Mouse (Mus musculus): ENCODE results near the gene 1700003E16Rik.

Gene 1700003E16Rik

DNA sequence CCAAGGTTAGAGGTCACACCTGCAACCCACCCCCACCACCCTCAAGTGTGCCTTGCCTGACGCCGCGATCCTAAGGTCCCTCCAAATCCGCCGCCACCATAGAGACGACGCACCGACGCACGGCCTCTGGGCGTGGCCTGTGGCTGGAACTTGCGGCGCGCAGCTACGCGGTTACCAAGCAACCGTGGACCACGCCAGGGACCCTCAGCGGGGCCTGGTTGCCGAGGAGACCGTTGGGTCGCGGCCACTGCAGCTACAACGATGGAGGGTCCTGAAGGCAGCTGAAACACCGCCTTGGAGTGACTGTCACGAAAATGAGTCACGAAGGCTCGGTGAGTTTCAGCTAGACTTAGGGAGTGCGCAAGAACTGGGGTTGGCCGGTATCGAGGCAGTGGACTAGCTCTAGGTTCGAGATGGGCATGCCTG, at the start of gene 1700003E16Rik, which contains the start of gene Wdr54:
Gene 1700003E16Rik (plus strand): TSS at position 146 of the 426 bp plus-strand sequence.
Gene Wdr54 (minus strand): TSS at position 139 of the 426 bp plus-strand sequence.
- peak; percentile 73 for DNase-seq (ENCODE audit: low read depth, low spot score)

DNA sequence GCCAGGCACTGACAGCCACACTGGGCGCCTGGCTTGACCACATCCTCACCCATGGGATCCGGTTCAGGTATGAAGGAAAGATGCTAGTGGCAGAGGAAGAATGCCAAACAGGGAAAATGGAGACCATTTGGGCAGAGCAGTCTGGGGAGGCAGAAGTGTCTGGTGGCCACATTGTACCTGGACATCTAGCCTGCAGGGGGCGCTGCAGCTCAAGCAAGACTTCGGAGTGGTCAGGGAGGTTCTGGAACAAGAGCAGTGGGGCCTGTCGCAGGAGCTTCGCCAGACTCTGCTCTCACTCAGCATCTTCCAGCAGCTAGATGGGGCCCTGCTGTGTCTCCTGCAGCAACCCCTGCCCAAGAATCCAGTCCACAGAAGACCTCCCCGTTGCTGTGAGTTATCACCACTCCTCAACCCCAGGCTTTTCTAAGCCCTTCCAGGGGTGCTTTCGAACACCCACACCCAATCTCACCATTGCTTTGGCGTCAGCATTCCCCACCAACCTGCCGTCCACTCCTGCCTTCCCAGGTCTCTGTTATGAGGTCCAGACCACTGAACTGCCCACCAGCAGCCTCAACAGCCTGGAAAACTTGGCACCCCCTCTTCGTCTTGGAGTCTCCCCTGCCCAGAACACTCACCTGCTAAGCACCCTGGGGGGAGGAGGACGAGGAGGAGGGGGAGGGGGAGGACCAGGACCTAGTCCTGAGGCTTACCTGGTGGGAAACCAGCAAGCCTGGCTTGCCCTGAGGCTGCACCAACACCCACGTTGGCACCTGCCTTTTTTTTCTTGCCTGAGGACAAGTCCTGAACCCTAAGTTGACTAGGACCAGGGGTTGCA, 48.4 kb upstream of the 1700003E16Rik start:
- peak; percentile 89 for DNase-seq (ENCODE audit: low read depth, low spot score)

DNA sequence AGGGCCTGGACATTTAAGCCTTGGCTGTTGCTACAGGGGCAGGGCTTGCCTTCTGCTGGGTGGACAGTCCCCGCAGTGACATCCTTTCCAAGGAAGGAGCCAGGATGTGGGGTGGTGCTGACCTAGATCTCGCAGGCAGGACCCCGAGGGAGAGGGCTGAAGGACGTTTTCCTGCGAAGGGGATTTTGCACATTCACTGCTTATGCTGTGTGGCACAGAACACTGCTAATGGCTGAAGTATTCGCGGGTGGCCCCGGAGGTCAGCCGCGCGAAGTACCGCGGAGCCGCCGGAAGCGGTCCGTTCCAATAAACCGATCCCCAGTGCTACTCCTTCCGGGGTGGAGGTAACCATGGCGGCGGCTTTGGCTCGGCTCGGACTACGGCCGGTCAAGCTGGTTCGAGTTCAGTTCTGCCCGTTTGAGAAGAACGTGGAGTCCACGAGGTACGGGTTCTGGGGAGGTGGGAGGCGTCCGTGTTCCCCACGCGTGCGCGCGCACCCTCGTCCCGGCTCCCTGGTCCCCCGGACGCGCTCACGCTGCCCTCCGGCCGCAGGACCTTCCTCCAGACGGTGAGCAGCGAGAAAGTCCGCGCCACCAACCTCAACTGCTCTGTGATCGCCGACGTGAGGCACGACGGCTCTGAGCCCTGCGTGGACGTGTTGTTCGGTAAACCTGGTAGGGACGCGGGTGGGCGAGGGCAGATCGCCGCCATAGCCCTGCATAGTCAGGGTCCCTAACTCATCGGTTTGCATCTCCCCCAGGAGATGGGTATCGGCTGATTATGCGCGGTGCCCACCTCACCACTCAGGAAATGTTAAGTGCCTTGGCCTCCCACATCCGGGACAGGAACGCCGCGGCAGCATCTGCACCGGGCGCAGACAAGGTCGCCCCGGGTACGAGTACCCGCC, 47.2 kb upstream of the 1700003E16Rik start, which contains the start of gene Mrpl53:
Gene Mrpl53 (plus strand): TSS at position 279 of the 907 bp plus-strand sequence.
- DNase-seq (ENCODE audit: low read depth, low spot score): peak; percentile 78

DNA sequence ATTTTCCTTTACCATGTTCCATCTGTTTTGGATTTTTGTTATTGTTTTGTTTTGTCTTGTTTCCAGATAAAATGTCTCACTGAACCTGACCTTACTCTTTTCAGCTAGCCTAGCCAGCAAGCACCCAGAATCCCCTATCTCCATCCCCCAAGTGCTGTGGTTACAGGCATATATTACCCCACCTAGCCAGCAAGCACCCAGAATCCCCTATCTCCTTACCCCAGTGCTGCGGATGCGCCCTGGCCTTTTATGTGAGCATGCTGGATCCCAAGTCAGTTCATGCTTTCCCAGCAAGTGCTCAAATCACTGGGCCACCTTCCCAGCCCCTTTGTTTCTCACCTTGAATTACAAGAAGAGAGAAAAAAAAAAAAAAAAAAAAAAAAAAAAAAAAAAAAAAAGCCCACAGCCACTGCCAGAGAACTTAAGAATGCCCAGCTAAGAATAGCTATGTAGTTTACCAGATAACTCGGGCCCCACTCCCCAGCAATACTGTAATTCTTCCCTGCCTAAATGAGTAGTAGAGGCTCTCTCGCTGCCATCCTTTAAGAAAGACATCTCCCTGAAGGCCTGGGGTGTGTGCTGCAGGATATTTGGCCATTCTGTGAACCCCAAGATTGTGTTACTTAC, 44.6 kb upstream of the 1700003E16Rik start:
- DNase-seq (ENCODE audit: low read depth, low spot score): no peak

DNA sequence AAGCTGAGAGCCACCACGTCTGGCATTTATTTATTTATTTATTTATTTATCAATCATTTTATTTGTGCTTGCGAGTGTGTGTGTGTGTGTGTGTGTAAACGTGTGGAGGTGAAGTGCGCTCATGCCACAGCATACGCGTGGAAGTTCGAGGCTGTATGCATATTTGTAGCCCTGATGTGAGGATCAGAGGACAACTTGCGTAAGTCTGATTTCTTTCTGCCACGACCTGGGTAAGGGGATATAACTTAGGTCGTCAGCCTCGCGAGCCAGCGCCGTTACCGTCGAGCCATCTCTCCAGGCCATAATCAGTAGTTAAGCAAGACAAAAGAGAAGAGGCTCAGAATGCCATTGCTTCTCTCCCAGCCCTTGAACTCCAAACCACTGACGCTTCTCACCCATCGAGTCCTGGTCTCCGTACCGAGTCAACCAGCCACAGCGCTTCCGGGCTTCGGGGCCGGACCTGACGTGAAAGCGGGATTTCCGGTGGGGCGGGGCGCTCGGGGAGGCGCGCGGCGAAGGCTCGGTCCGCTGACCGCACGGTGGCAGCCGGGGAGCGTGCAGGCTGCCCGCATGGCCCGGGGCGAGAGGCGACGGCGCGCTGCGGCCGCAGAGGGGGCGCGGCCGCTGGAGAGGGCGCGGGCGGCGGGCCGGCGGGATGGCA, 41.1 kb upstream of the 1700003E16Rik start, which contains the start of gene Mogs:
Gene Mogs (plus strand): TSS at position 486 of the 661 bp plus-strand sequence.
- DNase-seq (ENCODE audit: low read depth, low spot score): peak; percentile 92

DNA sequence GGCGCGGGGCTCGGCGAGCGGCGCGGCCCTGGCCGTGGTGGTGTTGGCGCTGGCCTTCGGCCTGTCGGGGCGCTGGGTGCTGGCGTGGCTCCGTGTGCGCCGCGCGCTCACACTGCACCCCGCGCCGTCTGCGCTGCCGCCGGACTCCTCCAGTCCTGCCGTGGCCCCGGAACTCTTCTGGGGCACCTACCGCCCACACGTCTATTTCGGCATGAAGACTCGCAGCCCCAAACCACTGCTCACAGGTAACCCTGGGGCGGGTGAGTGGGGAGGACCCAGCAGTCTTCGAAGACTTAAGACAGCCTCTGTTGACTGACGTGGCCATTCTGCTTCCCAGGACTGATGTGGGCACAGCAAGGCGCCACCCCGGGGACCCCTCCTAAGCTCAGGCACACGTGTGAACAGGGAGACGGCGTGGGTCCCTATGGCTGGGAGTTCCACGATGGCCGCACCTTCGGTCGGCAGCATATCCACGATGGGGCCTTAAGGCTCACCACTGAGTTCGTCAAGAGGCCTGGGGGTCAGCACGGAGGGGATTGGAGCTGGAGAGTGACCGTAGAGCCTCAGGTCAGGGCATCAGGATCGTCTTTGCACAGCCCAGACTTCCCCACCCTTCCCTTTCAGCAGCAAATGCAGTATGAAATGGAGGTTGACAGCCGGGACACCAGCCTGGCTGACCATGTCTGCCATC, 40.4 kb upstream of the 1700003E16Rik start:
- peak; percentile 74 for DNase-seq (ENCODE audit: low read depth, low spot score)

DNA sequence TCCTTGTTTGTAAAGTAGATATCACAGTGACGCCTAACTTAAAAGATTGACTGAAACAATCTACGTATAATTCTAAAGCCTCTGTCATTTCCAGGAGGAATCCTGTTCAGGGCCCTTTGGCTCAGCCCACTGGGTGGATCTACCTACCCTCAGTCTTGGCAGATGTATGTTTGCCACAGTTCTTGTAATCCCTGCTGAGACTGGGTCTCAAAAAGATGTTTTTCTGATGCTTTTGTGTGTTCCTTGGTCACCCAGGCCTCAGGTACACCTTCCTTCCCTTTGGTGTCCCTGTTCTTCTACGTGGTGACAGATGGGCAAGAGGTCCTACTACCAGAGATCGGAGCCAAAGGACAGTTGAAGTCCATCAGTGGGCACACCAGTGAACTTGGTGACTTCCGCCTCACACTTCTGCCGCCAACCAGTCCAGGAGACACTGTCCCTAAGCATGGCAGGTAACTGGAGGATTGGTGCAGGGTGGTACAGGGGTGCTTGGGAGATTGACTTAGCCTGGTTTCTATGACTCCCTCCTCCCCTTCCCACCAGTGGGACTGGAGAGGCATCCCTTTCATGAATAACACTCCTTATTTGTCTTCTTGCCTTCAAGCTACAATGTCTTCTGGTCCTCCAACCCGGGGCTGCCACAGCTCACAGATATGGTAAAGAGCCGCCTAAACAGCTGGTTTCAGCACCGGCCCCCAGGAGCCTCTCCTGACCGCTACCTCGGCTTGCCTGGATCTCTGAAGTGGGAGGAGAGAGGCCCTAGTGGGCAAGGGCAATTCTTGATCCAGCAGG, 39.6 kb upstream of the 1700003E16Rik start:
- no peak for DNase-seq (ENCODE audit: low read depth, low spot score)

DNA sequence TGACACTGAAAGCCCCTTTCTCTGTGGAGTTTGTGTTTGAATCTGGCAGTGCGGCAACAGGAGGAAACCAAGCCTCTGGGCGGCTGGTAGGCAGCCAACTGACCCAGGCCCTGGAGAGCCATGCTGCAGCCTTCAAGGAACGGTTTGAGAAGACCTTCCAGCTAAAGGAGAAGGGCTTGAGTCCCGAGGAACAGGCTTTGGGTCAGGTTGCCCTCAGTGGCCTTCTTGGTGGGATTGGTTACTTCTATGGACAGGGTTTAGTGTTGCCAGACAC, 39.1 kb upstream of the 1700003E16Rik start:
- no peak for DNase-seq (ENCODE audit: low read depth, low spot score)

DNA sequence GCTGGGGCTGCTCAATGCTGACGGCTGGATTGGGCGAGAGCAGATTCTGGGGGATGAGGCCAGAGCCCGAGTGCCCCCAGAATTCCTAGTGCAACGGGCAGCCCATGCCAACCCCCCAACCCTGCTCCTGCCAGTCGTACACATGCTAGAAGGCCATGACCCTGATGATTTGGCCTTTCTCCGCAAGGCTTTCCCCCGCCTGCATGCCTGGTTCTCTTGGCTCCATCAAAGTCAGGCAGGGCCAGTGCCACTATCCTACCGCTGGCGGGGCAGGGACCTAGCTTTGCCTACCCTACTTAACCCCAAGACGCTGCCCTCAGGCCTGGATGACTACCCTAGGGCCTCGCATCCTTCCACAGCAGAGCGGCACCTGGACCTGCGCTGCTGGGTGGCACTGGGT, 38.6 kb upstream of the 1700003E16Rik start:
- DNase-seq (ENCODE audit: low read depth, low spot score): no peak

DNA sequence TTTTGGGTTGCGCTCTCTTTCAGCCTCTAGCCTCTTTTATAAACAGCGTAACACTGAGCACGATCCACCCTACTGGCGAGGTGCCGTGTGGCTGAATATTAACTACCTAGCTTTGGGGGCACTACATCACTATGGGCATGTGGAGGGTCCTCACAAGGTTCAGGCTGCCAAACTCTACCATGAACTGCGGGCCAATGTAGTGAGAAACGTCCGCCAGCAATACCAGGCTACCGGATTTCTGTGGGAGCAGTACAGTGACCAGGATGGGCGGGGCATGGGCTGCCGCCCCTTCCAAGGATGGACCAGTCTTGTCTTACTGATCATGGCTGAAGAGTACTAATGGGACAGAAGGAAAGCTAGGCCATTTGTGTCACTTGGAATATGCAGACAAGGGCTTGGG, 37.8 kb upstream of the 1700003E16Rik start:
- DNase-seq (ENCODE audit: low read depth, low spot score): no peak

DNA sequence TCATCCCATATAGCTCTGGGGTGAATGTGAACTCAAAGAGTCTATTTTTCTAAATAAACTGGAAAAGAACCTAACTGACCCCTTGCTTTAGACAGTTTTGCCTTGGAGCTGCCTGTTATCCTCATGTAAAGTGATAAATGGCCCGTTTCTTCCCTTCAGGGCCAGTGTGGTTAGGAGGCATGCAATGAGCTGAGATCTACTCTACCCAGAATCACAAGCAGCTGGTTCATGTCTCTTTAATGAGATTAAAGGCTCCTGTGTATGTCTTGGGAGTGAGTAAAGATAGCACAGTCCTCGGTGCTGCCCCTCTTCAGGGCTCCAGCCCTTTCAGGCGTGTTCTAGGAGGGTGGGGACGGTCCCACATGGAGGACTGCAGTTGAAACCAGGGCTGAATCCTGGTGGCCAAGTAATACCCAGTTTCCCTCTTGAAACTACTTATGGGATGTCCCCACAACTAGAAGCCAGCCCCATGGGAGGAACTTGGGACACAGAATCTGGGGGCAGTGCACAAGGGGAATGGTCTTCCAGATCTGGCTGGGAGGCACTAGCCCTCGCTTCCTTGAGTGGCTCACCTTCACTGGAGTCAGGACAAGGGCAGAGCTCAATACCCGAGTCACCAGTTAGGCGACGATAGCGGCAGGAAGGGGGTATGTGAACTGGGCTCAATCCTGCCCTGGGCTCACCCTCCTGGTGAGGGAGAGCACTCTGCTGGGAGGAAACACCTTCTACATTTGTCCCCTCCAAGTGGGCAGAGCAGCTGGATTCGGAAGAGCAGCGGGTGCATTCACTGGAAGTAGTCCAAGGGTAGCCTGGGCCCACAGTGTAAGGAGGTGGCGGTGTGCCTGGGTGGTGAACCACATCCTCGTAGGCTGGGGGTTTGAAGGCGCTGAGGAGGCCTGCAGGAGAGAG, 37.1 kb upstream of the 1700003E16Rik start:
- DNase-seq (ENCODE audit: low read depth, low spot score): no peak

DNA sequence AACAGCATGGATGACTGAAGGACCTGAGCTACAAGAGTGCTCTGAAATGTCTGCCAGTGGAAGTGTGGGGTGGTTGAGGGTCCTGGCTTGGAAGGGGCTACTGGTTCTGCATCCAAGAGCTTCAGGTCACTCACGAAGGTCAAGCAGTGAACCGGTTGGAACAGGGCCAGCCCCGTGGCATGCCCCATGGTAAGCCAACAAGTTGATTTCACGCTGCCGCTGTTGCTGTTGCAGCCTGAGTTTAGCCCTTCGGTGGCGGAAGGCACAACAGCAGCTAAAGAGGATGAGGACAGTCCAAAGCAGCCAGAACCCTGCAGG, 36.5 kb upstream of the 1700003E16Rik start:
- DNase-seq (ENCODE audit: low read depth, low spot score): no peak

DNA sequence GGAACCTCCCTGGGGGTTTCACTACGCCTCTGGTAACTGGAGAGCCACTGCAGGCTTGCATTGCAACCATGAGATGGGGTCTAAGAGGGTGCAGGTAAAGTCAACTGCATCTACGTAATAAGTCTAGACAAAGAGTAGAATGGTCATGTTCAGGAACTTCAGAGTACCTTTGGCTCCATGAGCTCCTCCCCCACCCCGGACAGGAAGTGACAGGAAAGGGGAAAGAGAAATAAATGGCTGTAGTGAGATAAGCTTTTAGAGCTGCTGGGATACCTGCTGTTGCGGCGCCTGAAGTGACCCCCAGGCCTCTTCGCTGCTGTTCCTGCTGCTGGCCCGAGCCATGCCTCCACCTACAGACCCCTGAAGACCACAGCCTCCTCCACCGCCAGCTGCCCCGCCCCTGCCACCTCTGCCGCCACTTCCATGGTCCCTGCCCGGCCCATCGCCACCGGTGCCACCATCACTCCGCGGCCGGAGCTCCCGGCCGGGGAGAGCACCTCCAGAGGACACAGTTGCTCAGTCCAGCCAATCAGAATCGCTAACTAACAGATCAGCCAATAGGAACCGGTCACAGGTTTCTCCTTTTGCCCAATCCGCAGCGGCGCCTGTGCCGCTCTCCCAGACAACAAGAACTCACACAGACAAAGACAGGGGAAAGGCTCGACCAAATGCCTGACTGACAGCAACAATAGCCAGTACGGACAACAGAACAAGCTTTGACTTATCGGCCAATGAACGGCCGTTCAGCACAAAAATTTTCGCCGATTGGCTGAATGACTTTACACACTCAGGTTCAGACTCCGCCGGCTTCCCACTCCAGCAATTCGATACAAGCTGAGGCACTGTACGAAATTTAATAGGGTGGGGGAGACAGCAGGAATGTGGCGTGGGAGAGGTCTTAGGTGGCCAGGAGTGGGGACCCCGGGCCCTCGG, 35.0 kb upstream of the 1700003E16Rik start, which contains the start of gene Wbp1:
Gene Wbp1 (minus strand): TSS at position 630 of the 933 bp plus-strand sequence.
- DNase-seq (ENCODE audit: low read depth, low spot score): peak; percentile 97

DNA sequence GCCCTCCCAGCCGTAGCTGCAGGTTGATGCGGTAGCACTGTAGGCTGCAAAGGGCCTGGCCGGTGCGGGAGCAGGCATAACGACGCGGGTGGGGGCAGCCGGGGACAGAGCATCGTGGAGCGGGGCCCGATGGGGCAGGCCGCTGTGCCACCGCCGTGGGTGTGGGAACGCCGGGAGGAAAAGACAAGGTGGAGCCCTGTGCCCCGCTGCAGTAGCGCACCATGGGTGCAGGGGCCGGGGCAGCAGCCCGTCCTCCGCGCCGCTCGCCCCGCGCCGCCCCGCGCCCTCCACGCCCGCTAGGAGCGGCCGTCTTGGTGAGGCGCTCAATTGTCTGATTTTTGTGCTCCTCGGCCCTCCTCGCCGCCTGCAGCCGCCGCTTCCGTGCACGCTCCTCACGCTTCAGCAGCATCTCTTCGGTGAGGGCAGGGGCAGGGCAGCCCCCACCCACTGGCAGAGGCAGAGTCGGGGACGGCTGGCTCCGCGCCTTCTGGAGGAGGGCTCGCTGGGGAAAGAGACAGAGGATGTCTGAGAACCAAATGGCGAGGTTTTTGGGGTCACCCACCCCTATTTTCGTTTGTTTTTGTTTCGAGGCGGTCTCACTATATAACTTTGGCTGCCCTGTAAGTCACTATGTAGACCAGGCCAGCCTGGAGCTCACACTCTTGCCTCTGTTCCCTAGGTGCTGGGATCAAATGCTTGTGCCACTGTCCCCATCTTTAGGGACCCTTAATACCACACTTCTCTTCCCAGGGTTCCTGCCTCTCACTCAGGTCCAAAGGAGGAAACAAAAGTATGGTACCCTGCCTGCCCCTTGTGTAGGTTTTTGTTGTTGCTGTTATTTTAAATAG, 34.1 kb upstream of the 1700003E16Rik start:
- no peak for DNase-seq (ENCODE audit: low read depth, low spot score)

DNA sequence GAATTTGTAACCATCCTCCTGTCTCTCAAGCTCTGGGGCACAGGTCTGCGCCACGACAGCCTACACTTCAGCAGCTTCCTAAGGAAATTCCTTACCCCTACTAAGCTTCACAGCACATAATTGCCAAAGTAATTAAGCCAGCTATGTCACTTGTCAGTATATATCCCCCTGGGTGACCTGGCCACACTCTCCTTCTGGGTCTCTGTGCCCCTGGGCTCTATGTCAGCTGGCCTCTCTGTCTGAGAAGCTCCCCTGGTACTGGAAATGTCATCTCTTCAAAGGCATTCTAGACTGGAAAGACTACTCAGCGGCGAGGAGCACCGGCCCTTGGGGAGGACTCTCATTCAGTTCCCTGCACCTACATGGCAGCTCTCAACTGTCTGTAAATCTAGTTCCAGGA, 33.2 kb upstream of the 1700003E16Rik start:
- DNase-seq (ENCODE audit: low read depth, low spot score): no peak

DNA sequence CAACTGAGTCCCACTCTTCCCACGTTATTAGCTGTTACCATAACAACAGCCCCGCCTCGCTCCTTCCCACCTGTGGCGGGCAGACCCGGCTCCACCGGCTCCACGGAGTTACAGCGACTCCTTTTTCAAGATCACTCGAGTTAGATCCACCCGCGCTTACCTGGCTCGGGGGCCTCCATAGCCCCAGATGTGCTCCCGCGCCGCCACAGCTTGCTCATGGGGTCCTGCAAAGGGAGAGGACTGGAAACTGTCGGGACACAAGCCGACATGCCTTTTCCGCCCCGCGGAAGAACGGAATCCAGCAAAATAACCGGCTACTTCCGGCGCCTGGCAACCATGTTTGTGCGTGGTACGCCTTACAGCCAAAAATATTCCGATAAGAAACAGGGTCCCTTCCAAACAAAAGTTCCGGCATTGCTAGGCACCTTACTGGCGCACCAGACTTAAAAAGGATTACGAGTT, 31.3 kb upstream of the 1700003E16Rik start:
- DNase-seq (ENCODE audit: low read depth, low spot score): peak; percentile 95

DNA sequence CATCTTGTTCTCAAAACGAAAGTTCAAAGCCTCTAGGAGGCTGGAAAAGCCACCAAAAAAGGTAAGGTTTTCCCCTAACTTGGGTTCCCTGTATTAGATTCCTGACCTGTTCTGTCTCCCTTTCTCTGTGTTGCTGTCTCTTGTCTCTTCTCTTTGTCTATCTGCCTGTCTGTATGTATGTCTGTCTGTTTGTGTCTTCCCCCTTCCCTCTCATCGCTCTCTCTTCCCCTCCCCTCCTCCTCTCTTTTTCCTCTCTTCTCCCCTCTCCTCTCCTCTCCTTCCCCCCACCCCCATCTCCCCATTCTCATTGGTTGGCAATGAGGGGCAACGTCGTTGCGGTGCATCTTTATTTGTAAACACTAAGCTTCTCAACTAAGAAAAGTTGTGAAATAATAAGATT, 30.9 kb upstream of the 1700003E16Rik start, which contains the start of gene Ino80b:
Gene Ino80b (minus strand): TSS at position 101 of the 400 bp plus-strand sequence.
- DNase-seq (ENCODE audit: low read depth, low spot score): no peak
